Mouse (Mus musculus): Measurements from ENCODE around the gene Tpm1. TPM values are rescaled to one million over a fixed set of nuclear protein-coding genes. Genes with fewer than 3 reads are reported as not detected.
A peak's percentile ranks its signal among the peaks of the same experiment; 100 is the strongest.

The Tpm1 gene
- polyA plus RNA-seq, 1 experiment, result 110 TPM

- TF ChIP-seq POLR2A (IDR thresholded peaks at IDR 0.05; ENCODE audit: low read depth, low read length), result no peak
- TF ChIP-seq CTCF (conservative IDR thresholded peaks at IDR 0.05; ENCODE audit: insufficient read depth, insufficient read length, low read depth, low read length), result no peak
- Histone ChIP-seq H3K27ac (ENCODE audit: insufficient read depth, low read depth, low read length) (no peak overlapping the region), H3K4me1 (ENCODE audit: control insufficient read depth, insufficient read depth, low read length) (peaks cover 3% of the 10 kb centered on the region; the same call in 1 of the 2 replicates), H3K27me3 (replicated peaks; ENCODE audit: control insufficient read depth, insufficient read depth, low read length) (no peaks in the 10 kb centered on the region), H3K36me3 (ENCODE audit: control insufficient read depth, insufficient read depth, low read length) (no peaks in the 10 kb centered on the region), H3K4me3 (ENCODE audit: insufficient read depth, low read depth, low read length) (no peak overlapping the region)
- WGBS, result 39% methylated on average over 4 of the region's 4 CpGs
- DNase-seq, result no peak
Observed at GRCm38 (mm10) chr9:67003156-67003555, 46.0 kb downstream of the Tpm1 start.

GRCm38 (mm10) chr9:67001506-67001905 lies 47.7 kb downstream of the Tpm1 start:
- Histone ChIP-seq H3K4me1 (ENCODE audit: control insufficient read depth, insufficient read depth, low read length) (peaks cover 3% of the 10 kb centered on the region; the same call in 1 of the 2 replicates), H3K4me3 (ENCODE audit: insufficient read depth, low read depth, low read length) (no peak overlapping the region), H3K27me3 (replicated peaks; ENCODE audit: control insufficient read depth, insufficient read depth, low read length) (no peaks in the 10 kb centered on the region), H3K36me3 (ENCODE audit: control insufficient read depth, insufficient read depth, low read length) (no peaks in the 10 kb centered on the region), H3K27ac (ENCODE audit: insufficient read depth, low read depth, low read length) (no peak overlapping the region)
- TF ChIP-seq CTCF (conservative IDR thresholded peaks at IDR 0.05; ENCODE audit: insufficient read depth, insufficient read length, low read depth, low read length) (no peak), POLR2A (IDR thresholded peaks at IDR 0.05; ENCODE audit: low read depth, low read length) (no peak)
- 73% methylated on average over 4 of the region's 4 CpGs for WGBS
- no peak for DNase-seq

DNA sequence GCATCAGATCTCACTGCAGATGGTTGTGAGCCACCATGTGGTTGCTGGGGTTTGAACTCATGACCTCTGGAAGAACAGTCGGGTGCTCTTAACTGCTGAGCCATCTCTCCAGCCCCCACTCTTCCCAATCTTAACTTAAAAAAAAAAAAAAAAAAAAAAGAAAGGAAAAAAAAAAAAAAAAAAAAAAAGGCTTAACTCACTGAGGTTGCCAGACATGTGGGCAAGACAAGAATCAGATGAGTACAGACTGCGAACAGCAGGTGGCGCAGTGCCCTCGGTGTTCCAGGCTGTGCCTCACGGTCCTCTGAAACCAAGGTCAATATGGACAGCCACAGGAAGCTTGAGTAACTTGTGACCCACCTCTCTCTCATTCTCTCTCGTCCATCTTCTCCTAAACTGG lies 48.2 kb downstream of the Tpm1 start:
- H3K36me3 ChIP-seq (ENCODE audit: control insufficient read depth, insufficient read depth, low read length), result no peaks in the 10 kb centered on the region
- H3K27me3 ChIP-seq (replicated peaks; ENCODE audit: control insufficient read depth, insufficient read depth, low read length), result no peaks in the 10 kb centered on the region
- DNase-seq, result peak; percentile 90
- H3K4me3 ChIP-seq (ENCODE audit: insufficient read depth, low read depth, low read length), result no peak overlapping the region
- WGBS, result 2% methylated on average over 6 of the region's 6 CpGs
- H3K4me1 ChIP-seq (ENCODE audit: control insufficient read depth, insufficient read depth, low read length), result peaks cover 3% of the 10 kb centered on the region; the same call in 1 of the 2 replicates
- H3K27ac ChIP-seq (ENCODE audit: insufficient read depth, low read depth, low read length), result no peak overlapping the region
- TF ChIP-seq POLR2A (IDR thresholded peaks at IDR 0.05; ENCODE audit: low read depth, low read length) (no peak), CTCF (conservative IDR thresholded peaks at IDR 0.05; ENCODE audit: insufficient read depth, insufficient read length, low read depth, low read length) (peak; percentile 93)

DNA sequence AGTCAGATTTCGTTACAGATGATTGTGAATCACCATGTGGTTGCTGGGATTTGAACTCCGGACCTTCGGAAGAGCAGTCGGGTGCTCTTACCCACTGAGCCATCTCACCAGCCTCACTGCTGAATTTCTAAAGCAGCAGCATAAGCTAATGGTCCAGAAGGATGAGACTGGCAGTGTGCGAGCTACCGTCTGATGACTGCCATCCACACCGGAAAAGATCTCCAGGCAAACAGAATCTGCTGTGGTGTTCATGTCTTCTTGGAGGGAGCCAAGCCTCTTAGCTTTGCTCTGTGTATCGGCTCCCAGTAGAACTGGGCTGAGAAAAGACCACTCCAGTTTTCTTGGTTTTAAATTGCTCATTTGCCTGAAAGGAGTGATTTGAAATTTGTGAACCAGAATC lies 49.5 kb downstream of the Tpm1 start:
- no peak overlapping the region for H3K4me3 ChIP-seq (ENCODE audit: insufficient read depth, low read depth, low read length)
- WGBS, result 90% methylated on average over 8 of the region's 8 CpGs
- H3K27ac ChIP-seq (ENCODE audit: insufficient read depth, low read depth, low read length), result no peak overlapping the region
- no peak for TF ChIP-seq POLR2A (IDR thresholded peaks at IDR 0.05; ENCODE audit: low read depth, low read length)
- TF ChIP-seq CTCF (conservative IDR thresholded peaks at IDR 0.05; ENCODE audit: insufficient read depth, insufficient read length, low read depth, low read length), result no peak
- H3K4me1 ChIP-seq (ENCODE audit: control insufficient read depth, insufficient read depth, low read length), result peaks cover 3% of the 10 kb centered on the region; the same call in 1 of the 2 replicates
- H3K27me3 ChIP-seq (replicated peaks; ENCODE audit: control insufficient read depth, insufficient read depth, low read length), result no peaks in the 10 kb centered on the region
- H3K36me3 ChIP-seq (ENCODE audit: control insufficient read depth, insufficient read depth, low read length), result no peaks in the 10 kb centered on the region
- DNase-seq, result no peak

DNA sequence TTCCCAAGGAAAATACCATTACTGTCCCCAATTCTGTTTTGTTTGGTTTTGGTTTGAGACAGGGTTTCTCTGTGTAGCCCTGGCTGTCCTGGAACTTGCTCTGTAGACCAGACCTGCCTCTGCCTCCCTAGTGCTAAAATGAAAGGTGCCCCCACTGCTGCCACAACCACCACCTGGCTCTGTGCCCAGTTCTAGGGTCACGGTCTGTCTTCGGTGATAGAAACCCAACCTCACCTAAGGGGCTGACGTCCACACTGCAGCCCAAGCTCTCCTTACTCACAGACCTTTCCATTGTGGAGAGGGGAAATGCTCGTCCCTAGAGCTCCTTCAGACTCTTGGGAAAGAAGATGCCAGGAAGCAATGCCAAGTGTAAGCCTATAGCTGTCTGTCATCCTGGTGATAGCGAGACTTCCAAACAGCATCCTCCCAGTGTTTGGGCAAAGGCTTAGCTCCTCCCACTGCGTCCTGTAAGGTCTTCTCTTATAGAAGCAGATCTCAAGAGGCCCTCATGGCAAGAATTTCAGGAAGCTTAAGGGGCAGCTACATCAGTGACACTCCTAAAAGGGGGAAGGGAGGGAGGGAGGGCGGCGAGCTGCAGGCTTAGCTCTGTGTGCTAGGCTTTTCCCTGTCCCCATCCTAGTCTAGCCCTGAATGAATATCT lies 57.3 kb downstream of the Tpm1 start:
- Histone ChIP-seq H3K4me3 (ENCODE audit: insufficient read depth, low read depth, low read length) (no peak overlapping the region), H3K27me3 (replicated peaks; ENCODE audit: control insufficient read depth, insufficient read depth, low read length) (no peaks in the 10 kb centered on the region), H3K36me3 (ENCODE audit: control insufficient read depth, insufficient read depth, low read length) (no peaks in the 10 kb centered on the region), H3K27ac (ENCODE audit: insufficient read depth, low read depth, low read length) (no peak overlapping the region), H3K4me1 (ENCODE audit: control insufficient read depth, insufficient read depth, low read length) (peaks cover 13% of the 10 kb centered on the region)
- DNase-seq, result no peak
- 80% methylated on average over 8 of the region's 8 CpGs for WGBS
- no peak for TF ChIP-seq CTCF (conservative IDR thresholded peaks at IDR 0.05; ENCODE audit: insufficient read depth, insufficient read length, low read depth, low read length)
- TF ChIP-seq POLR2A (IDR thresholded peaks at IDR 0.05; ENCODE audit: low read depth, low read length), result no peak

- no peak for TF ChIP-seq CTCF (conservative IDR thresholded peaks at IDR 0.05; ENCODE audit: insufficient read depth, insufficient read length, low read depth, low read length)
- no peak for TF ChIP-seq POLR2A (IDR thresholded peaks at IDR 0.05; ENCODE audit: low read depth, low read length)
- H3K4me1 ChIP-seq (ENCODE audit: control insufficient read depth, insufficient read depth, low read length), result peaks cover 13% of the 10 kb centered on the region
- no peaks in the 10 kb centered on the region for H3K27me3 ChIP-seq (replicated peaks; ENCODE audit: control insufficient read depth, insufficient read depth, low read length)
- WGBS, result 68% methylated on average over 9 of the region's 9 CpGs
- no peak for DNase-seq
- no peaks in the 10 kb centered on the region for H3K36me3 ChIP-seq (ENCODE audit: control insufficient read depth, insufficient read depth, low read length)
- H3K27ac ChIP-seq (ENCODE audit: insufficient read depth, low read depth, low read length), result no peak overlapping the region
- no peak overlapping the region for H3K4me3 ChIP-seq (ENCODE audit: insufficient read depth, low read depth, low read length)
Observed at GRCm38 (mm10) chr9:66991021-66991749, 58.0 kb downstream of the Tpm1 start.

GRCm38 (mm10) chr9:66990046-66990445 lies 59.2 kb downstream of the Tpm1 start:
- Histone ChIP-seq H3K27ac (ENCODE audit: insufficient read depth, low read depth, low read length) (no peak overlapping the region), H3K4me3 (ENCODE audit: insufficient read depth, low read depth, low read length) (no peak overlapping the region), H3K4me1 (ENCODE audit: control insufficient read depth, insufficient read depth, low read length) (peaks cover 13% of the 10 kb centered on the region), H3K27me3 (replicated peaks; ENCODE audit: control insufficient read depth, insufficient read depth, low read length) (no peaks in the 10 kb centered on the region), H3K36me3 (ENCODE audit: control insufficient read depth, insufficient read depth, low read length) (no peaks in the 10 kb centered on the region)
- peak; percentile 21 for DNase-seq
- TF ChIP-seq CTCF (conservative IDR thresholded peaks at IDR 0.05; ENCODE audit: insufficient read depth, insufficient read length, low read depth, low read length) (no peak), POLR2A (IDR thresholded peaks at IDR 0.05; ENCODE audit: low read depth, low read length) (no peak)
- WGBS, result 72% methylated on average over 5 of the region's 5 CpGs
